Mouse (Mus musculus) C2C12 (cell line): ENCODE data around the gene Insr.

Experiments
- CTCF ChIP-seq: IDR thresholded peaks from one replicate; pipeline ENCODE4 v1.5.1; 2011; ENCODE audit not compliant: control insufficient read depth, insufficient read depth, insufficient read length
- MYOD1 ChIP-seq: IDR thresholded peaks from one replicate; pipeline ENCODE4 v1.6.1; 2011; ENCODE audit warnings: low read depth; ENCODE audit not compliant: control insufficient read depth, insufficient read length

DNA sequence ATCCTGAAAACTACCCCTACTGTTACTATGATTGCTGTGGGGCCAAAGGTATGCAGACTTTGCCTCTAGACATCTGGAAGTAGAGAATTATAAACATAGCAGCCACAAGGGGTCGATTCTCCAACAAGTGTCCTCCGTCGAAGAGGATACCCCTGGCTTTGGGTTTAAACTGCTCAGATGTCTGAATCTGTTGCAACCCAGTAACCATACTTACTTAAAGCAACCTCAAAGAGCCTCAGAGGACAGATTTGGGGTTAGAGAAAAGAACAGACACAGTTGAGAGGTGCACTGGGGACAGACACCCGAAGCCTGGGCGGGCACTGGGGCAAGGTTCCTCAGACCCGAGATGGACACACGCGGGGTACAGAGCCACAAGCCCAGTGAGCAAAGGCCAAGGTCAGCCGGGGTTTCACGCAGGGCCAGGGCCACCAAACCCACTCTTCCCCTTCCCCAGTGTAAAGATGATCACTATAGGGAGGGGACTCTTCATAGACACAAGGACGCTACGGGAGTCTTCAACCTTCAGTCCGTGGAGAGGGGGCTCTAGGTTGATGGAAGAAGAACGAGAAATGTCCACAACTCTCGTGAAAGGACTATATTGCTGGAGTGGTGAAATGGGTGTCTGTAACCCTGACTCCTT is 1.1 kb downstream of the Insr start:
- no peak for TF ChIP-seq CTCF
- no peak for TF ChIP-seq MYOD1
